Mouse (Mus musculus): ENCODE data around the gene Tagap1.
A peak's percentile ranks its signal among the peaks of the same experiment; 100 is the strongest.
"Not testable (repeated sequence)": the region's sequence is repeated elsewhere in the genome, so short reads cannot be mapped to it uniquely, and the experiment has no call there.

Gene Tagap1

GRCm38 (mm10) chr17:6960776-6961175 lies at the start of gene Tagap1:
TSS of gene Tagap1 (minus strand) at chr17:6961156.
- not testable (repeated sequence) for DNase-seq

DNA sequence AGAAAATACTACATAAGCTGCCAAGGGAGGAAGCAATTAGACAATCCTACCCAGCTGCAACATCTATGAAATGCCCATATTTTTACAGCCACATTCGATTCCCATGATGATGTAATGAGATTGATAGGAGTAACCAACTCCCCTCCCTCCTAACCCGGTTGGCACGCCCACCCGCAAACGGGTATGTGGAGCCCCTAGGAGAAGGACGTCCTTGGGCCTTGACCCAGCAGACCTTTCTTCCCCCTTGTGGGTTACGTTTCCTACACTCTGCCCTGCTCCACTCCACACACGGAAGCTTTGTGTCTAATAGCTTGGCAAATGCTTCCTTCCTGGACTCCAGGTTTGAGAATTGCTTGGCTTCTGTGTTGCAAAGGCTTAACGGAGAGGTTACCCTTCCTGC lies 48.9 kb upstream of the Tagap1 start:
- DNase-seq: not testable (repeated sequence)

GRCm38 (mm10) chr17:7009440-7009839 lies 48.5 kb upstream of the Tagap1 start:
- not testable (repeated sequence) for DNase-seq

GRCm38 (mm10) chr17:7008885-7009284 lies 47.9 kb upstream of the Tagap1 start:
- DNase-seq: not testable (repeated sequence)

GRCm38 (mm10) chr17:7005646-7006045 lies 44.7 kb upstream of the Tagap1 start:
- not testable (repeated sequence) for DNase-seq

DNA sequence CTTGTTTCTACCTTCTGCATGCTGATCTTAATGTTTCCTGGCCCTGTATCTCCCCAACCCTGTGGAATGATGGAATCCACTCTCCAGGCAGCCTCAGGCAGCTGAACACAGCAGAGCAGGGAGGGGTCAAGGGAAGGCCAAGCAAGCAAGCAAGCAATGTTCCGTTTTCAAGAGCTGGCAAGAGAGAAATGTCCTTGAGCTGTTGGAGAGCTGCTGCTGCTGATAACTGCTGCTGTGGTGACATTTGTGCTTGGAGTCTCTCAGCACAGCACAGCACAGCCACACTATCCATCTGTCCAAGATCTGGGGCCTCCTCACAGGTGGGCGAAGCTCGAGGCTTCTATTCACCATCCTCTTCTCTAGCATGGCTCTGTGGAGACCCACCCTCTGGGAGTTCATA lies 42.4 kb upstream of the Tagap1 start:
- not testable (repeated sequence) for DNase-seq

GRCm38 (mm10) chr17:7001790-7002585 lies 41.0 kb upstream of the Tagap1 start:
- DNase-seq: not testable (repeated sequence)

GRCm38 (mm10) chr17:6997778-6998490 lies 37.0 kb upstream of the Tagap1 start:
- DNase-seq: not testable (repeated sequence)

- DNase-seq: not testable (repeated sequence)
These were observed 35.9 kb upstream of the Tagap1 start for GRCm38 (mm10) chr17:6996826-6997225.

- not testable (repeated sequence) for DNase-seq
These were observed 34.5 kb upstream of the Tagap1 start for GRCm38 (mm10) chr17:6995504-6995903.

DNA sequence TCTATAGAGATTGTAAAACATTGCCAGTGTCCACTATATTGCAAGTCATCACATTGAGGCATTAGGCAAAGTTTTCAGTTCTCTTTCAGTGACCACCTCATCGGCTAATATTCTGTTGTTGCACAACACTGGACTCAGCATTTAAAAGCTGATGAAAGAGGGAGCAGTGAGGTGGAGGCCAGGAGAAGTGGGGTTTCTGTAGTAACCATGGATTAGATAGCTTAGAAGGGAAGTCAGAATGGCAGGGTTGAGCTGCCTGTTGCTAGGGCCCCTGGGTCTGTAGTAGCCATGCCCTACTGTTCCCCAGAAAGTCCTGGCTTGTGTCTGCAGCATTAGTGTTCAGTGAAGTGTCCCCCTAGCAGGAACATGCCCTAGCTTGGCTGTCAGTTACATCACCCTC lies 25.2 kb upstream of the Tagap1 start:
- DNase-seq: not testable (repeated sequence)

DNA sequence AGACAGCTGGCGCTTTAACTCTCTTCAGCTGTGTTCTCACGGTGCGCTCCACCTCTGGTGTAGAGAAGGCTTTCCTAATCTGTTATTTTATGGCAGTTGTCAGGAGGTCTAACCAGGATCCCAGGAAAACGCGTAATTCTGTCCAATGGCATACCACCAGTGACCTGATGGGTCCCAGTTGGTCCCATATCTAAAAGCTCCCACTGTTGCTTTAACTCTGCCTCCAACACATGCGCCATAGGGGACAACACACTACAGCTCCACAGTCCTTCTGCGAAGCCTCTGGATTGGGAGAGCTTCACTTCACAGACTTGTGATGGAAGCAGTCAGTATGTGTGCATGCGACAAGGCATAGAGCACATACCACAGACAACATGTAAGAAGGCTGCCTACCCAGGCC lies 19.2 kb upstream of the Tagap1 start:
- DNase-seq: not testable (repeated sequence)

- not testable (repeated sequence) for DNase-seq
These were observed 18.4 kb upstream of the Tagap1 start for GRCm38 (mm10) chr17:6979380-6979779.

DNA sequence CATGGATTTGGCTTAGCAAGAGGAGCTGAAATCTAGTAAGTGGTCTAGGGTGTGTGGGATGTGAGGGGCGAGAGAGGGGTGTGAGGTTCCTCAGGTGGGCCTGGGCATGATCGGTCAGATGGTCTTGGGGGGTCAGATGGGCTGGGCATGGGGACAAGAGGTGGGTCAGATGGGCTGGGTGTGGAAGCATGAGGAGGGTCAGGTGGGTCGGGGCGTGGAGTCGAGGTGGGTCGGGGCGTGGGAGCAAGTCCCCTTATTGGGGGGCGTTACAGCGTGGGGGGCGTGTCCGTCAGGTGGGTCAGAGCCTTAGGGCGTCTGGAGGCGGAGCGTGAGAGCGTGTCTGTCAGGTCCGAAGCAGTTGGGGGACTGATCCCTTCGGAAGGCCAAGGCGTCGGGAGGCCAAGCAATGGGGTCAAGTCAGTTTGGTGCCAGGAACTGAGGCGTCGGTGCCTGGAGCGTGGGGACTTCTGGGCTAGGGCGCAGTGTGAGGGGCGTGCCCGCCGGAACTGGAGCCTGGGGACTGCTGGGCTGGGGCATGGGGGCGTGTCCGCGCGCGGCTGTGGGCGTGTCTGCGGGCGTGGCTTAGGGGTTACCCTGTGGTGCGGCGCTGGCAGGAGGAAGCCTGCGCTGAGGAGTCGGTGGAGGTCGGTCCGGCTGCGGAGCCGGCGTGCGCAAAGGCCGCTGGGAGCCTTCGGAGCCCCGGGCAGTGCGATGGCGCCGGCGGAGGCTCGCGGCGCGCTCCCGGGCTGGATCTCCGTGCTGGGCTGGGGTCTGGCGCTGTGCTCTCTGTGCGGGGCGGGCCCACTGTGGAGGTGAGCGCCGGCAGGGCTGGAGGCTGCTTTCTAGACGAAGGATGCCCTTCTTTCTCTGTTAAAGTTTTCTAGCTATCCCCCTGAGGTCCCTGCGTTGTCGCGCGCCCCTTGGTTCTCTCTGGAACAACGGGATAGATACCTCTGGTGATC lies 17.6 kb upstream of the Tagap1 start, which contains the start of gene Gm49721:
Gene Gm49721, plus strand, starts transcription at position 618 of the 962 bp plus-strand sequence.
- peak; percentile 79 for DNase-seq

DNA sequence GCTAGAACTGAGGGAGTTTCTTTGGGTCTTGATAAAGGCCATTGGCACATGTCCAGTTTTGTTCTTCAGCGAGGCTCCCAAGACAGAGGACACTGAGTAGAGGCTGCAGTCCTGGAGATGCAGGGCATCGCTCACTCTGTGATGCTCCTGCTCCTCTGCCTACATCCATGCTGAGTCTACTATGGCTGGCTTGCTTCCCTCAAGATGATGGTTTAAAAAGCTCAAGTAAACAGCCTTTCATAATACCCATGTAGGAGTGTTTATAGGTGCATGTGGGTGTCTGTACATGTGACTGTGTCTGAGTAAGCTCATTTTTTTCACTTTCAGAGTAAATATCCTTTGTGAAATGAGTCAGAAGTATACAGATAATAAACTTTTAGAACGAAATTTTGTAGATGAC lies 14.0 kb upstream of the Tagap1 start:
- DNase-seq: not testable (repeated sequence)

DNA sequence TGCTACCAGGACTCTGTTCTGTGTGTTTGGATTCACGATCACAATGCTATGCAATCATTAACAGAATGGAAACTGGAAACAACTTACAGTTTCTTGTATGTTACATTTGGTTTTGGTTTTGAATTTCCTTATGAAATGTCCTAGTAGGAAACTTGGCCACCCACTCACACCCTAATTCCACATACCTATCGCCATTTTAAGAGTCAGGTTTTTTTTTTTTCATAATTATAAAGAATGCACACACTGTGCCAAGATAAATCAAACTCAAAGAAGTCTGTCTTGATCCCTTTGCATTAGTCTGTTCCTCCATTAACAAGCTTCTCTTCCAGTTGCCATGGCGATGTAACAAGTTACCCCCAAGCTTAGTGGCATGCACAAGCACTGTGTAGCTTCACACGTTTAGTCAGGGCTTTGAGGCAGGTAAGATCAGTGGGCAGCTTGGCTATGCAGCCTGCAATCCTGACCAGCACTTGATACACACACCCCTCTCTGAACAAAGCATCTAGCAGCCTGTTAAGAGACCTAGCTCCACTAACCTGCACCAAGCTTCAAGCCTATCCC lies 12.0 kb upstream of the Tagap1 start:
- DNase-seq: not testable (repeated sequence)

- not testable (repeated sequence) for DNase-seq
These were observed 10.3 kb upstream of the Tagap1 start for GRCm38 (mm10) chr17:6971238-6971637.

- not testable (repeated sequence) for DNase-seq
These were observed 9.4 kb upstream of the Tagap1 start, which contains the start of gene Rnaset2b for GRCm38 (mm10) chr17:6970334-6970733. TSS of gene Rnaset2b (plus strand) at chr17:6970634.

DNA sequence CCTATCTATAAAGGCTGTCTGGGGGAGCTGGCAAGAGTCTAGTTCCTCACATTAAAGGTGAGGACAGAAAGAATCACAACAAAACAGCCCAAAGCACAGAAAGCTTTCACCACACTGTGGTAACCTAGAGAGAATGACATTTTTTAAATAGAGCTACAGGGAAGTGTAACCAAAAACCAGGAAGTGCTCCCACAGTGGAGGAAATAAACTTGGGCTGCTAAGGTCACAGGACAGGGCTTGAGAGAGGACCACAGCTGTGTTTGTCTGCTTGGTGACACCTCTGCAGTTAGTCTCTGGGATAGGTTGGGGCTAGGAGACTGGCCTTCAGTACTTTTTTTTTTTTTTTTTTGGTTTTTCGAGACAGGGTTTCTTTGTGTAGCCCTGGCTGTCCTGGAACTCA lies 6.7 kb upstream of the Tagap1 start:
- DNase-seq: not testable (repeated sequence)

DNA sequence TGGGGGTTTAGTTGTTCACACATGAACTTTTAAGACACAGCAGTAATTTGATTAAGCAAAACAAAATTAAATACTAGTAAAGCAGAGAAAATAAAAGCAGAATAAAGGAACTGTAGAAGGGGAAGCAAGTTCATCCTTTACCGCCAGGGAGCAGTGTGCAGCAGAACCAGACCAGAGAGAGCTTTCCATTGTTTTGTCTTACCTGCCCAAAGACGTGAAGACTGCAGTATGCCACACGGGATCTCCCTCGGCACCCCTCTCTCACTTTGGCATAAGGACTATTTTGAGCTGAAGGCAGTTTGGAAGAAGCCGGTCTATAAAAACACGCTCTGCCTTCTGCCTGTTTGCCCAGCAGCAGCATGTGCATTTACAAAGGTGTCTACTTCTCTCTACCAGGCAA lies 4.4 kb upstream of the Tagap1 start:
- DNase-seq: not testable (repeated sequence)

DNA sequence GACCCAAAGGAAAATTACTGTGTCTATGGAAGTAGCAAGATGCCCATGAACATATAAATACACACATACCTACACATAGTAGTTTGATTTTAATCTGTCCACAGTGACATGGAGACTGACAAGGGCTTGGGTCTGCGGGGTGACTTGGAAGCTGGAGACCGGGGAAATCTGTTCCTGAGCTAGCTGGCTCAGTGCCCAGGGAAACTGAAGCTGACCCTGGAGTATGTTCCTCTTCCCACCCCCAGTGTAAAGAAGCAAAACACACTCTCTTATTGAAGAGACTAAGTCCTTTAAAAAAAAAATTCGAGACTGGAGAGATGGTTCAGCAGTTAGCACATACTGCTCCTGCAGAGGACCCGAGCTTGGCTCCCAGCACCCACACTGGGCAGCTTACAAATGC lies 2.0 kb upstream of the Tagap1 start:
- DNase-seq: not testable (repeated sequence)

DNA sequence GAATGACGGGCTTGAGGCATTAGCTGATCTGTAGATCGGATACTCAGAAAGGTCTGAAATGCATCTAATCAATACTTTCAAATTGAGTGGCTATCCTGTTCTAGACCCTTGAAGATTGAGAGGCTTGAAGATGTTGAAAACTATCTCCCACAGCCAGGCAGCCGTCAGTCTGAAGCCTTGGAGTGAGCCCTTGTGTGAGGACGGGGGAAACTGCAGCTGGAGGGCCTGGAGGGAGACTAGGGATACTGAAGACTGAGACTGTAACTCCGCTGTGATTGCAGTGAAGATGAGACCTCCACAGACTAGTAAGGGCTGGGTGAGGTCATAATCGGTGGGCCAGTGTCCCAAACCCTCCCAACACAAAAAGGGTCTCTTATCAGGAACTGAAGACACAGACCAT lies 1.4 kb upstream of the Tagap1 start:
- not testable (repeated sequence) for DNase-seq
